Mouse (Mus musculus) brain, embryonic 14.5 days (tissue): Measurements from ENCODE around the gene Irx4.

Experiments used
- CTCF ChIP-seq: fragments of 200-500 bp; IDR thresholded peaks from 2 replicates; pipeline ENCODE4 v1.5.1; 2012; ENCODE audit warnings: inconsistent platforms, mild to moderate bottlenecking, moderate library complexity, borderline replicate concordance; ENCODE audit not compliant: insufficient read depth, insufficient read length; ENCODE audit errors: extremely low read depth
- POLR2A ChIP-seq: fragments of 200-500 bp; IDR thresholded peaks from 2 replicates; pipeline ENCODE4 v1.6.1; 2012; ENCODE audit warnings: mild to moderate bottlenecking, inconsistent platforms, borderline replicate concordance; ENCODE audit not compliant: poor library complexity, insufficient read depth, insufficient read length, severe bottlenecking; ENCODE audit errors: extremely low read depth

- TF ChIP-seq POLR2A = no peak
- no peak for TF ChIP-seq CTCF
These were observed 46.0 kb upstream of the Irx4 start for GRCm38 (mm10) chr13:73214301-73214700.
